Mouse (Mus musculus) frontal cortex, adult (tissue): Measurements from ENCODE around the gene Arhgdib.

Experiments
- ATAC-seq: cut with Nextera tagmentation; 2 replicates; pipeline ENCODE4 v1.9.2; 2017; ENCODE audit warnings: mild to moderate bottlenecking, moderate library complexity, mixed read lengths; ENCODE audit not compliant: low TSS enrichment

The Arhgdib gene

GRCm38 (mm10) chr6:136941051-136942021 is at the start of gene Arhgdib:
Gene Arhgdib (minus strand): TSS chr6:136941899.
- peak; percentile 70 for ATAC-seq

GRCm38 (mm10) chr6:136990557-136990956 is 48.9 kb upstream of the Arhgdib start:
- ATAC-seq = no peak

DNA sequence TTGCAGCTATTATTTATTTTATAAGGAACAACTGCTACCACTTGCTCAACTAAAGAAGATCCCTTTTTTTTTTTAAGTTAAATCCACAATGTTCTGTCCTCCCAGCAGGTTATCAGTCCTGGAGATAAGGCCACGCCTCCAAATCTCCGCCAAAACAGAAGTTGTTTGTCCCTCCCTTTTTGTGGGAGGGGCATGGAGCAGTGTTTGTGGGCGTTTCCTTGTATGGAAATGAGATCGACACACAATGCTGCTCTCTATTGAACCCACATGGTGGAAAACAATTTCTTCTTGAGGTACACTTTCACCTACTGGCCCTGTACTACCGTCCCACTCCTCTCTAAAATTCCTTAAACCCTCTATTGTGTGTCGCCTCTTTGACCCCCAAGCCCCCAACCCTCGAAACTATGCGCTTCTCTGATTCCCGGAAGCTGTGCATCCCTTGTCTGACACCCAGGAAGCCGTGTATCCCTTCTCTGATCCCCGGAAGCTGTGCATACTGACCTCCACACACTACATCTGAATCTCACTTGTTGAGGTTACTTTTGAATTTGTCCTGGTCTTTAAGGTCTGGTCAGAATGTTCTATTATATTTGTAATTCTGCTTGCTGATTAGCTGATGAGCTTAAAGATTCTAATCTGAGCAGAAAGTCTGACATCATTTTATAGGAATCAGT is 48.3 kb upstream of the Arhgdib start:
- no peak for ATAC-seq

GRCm38 (mm10) chr6:136988536-136989060 is 46.9 kb upstream of the Arhgdib start:
- no peak for ATAC-seq

GRCm38 (mm10) chr6:136986718-136987117 is 45.0 kb upstream of the Arhgdib start:
- ATAC-seq = peak; percentile 87

GRCm38 (mm10) chr6:136986019-136986418 is 44.3 kb upstream of the Arhgdib start:
- ATAC-seq = peak; percentile 64; the same call in 1 of the 2 replicates

DNA sequence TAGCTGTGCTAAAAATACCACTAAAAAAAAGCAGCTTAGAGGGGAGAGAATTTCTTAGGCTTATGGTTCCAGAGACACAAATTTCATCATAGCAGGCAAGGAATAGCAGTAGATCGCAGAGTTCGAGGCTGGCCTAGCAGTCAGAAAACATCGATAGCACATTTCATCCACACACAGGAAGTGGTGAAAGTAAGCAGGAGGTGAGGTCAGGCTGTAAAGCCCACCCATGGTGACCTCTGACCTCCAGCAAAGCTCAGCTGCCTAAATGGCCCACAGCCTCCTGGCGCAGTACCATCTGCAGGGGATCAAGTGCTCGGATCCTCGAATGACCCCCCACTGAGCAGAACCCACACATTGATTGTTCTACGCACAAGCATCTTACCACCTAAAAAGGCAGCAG is 41.5 kb upstream of the Arhgdib start:
- no peak for ATAC-seq

DNA sequence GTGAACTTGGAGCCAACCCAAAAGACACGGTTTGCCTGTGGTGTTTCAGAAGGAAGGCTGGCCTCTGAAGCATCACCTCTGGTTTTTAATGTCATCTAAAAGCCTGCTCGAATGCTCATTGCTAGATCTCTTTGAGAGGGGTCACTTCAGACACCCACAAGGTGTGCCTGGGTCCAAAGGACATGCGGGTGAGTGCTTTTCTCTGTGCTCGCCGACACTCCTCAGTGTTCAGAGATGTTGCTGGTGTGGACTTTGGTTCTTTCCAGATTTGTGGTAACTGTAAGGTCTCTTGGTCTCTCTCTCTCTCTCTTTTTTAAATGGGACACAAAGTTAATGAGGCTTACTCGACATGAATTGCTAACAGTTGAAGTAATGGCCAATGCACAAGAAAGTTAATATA is 40.9 kb upstream of the Arhgdib start:
- no peak for ATAC-seq

DNA sequence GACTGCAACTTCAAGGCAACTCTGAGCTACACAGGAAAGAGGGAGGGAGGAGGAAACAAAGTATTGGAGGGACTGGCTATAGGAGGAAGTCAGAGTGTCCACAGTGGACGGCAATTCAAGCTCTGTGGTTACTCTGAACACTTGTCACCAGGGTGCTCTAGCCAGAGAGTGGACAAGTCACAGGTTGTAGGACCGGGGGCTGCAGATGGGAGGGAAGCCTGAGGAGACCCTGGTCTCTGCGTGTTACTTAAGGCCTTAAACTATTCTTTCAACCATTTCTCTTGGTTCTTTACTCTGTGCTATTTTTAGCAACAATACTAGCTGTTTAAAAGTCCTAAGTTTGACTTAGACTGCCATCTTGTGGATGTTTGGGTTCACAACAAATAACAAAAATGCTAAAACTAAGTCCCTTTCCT is 38.6 kb upstream of the Arhgdib start:
- ATAC-seq = peak; percentile 70

DNA sequence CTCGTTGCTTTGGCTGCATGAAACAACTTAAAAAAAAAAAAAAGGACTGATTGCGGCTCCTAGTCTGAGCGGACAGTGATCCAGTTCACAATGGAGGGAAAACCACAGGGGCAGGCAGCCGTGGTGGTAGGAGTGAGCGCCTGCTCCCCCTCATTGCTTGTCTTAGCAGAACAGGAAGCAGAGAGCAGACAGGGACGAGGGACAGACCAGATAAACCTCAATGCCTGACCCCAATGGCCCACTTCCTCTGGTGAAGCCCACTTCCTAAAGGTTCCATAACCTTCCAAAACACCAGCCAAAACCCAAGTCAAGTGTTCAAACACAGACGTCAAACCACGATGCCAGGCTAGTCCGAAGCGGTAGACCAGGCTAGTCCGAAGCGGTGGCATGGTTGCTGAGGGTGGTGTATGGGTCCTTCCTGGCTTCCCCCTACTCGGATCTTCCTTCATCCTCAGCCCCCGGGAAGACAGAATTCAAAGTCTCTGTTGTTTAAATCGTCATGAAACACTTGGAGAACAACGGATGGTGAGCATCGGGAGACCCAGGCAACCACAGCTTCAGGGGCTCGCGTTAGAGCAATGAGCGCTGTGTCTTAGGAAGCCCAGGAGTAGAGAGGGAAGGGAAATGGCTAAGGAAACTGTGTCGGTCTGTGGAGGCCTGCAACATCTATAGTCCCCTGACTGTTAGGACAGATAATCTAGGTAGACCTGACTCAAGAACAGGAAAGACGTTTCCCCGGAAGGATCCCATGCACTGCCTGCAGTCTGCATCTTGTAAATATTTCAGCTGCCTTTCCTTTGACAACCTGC is 37.8 kb upstream of the Arhgdib start:
- ATAC-seq = no peak

DNA sequence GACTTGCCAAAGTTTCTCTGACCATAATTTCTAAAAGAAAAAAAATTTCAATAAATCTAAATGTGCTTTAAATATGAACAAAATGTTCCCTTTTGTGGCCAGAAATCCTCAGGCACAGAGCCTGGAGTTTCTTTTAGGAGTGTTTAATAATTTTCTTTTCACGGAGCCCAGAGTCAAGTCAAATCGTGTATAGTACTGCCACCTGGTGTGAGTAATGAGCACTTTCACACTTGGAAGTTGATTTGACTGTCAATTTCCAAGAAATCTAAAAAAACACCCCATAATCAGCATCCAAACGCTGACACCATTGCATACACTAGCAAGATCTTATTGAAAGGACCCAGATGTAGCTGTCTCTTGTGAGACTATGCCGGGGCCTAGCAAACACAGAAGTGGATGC is 27.2 kb upstream of the Arhgdib start:
- peak; percentile 67; the same call in 1 of the 2 replicates for ATAC-seq

DNA sequence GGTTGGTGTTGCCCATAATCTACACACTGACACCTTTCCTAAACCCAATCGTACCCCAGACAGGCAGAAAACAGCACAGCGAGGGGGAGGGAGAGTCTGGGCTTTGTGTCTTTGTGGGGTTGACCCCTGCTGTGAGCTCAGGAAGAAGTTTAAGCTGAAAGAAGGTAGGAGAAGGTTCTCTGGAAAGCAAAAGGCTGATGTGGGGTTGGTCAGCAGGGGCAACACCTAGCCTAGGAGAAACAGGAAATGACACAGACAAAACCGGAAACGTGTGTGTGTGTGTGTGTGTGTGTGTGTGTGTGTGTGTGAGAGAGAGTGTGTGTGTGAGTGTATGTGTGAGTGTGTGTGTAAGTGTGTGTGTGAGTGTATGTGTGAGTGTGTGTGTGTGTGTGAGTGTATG is 25.8 kb upstream of the Arhgdib start:
- no peak for ATAC-seq

GRCm38 (mm10) chr6:136965912-136966311 is 24.2 kb upstream of the Arhgdib start:
- peak; percentile 91 for ATAC-seq

DNA sequence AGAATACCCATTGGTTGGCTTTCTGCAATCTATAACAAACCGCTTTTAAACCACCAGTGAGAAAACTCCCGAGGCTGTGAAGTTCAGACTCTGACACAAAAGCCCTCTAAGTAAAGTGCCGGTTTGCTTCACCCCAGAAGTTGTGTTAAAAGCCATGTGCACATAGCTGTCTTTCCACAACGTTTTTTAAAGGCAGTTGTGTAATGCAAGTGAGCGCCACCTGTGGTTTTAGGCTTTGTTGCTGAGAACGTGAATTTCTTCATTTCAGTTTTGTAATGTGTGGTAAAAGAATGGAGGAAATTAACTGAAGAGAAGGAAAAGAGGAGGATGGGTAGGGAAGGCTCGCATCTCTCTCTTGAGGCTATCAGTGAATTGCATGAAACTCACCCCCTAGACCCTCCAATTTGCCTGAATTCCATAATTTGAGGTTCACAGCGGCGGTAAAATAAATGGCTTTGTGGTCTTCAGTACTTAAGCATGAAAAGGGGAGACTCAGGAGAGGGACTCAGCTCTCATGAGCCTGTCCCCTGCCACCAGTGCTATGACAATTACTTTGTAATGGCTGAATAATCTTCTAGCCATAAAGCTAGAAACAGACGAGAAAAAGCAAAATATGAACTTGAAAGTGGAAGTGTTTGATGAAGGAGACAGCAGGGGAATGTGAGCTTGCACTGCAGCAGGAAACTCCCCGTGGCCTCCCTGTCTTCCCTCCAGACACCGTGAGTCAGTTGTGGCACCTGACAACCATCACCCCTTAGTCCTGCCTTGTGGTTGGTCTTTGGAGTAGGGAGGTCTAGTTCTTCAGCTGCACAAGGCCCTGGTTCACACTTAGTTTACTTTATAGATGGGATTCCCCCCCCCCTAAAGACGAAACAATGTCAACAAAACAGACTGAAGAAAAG is 23.2 kb upstream of the Arhgdib start:
- ATAC-seq = no peak

- ATAC-seq = no peak
Observed at GRCm38 (mm10) chr6:136962957-136963356, 21.3 kb upstream of the Arhgdib start.

GRCm38 (mm10) chr6:136959131-136959530 is 17.4 kb upstream of the Arhgdib start:
- ATAC-seq = no peak

DNA sequence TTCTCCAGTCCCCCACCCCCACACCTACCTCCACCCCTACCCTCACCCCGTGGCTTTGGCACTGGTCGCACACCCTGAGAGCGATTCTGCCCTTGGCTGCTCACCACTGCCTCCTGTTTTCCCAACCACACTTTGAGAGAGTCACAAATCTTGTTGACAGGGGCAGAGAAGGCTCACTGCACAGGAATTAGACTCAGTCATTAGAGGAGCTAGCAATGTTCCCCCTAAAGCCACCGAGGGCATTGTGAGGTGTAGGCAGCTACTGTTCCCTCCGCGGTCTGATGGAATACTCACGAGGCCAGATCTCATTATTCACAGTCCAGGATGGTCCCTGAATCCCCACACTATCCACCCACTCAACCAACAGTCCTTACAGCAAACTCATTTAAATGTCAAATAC is 15.4 kb upstream of the Arhgdib start:
- ATAC-seq = no peak

DNA sequence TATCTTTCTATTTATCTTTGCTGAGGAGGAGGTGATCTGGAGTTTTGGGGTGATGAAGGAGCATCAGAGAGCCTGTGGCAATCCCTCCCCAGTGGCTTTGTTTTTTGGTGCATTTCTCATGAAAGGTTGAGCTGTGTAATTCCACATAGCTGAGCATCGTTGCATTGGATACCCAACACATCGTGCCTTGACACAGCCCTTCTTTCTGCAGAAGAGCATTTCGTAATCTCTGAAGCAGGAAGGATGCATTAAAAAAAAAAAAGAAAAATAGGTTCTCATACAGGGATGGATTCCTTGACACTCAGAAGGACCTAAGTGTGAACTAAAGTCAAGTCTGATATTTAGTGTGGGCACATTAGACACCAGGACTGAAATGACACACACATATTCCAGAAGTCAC is 13.5 kb upstream of the Arhgdib start:
- ATAC-seq = no peak

GRCm38 (mm10) chr6:136954715-136955114 is 13.0 kb upstream of the Arhgdib start:
- ATAC-seq = no peak

- ATAC-seq = no peak
Observed at GRCm38 (mm10) chr6:136954192-136954591, 12.5 kb upstream of the Arhgdib start.

GRCm38 (mm10) chr6:136952930-136953329 is 11.2 kb upstream of the Arhgdib start:
- ATAC-seq = no peak
